Mouse (Mus musculus) lung, adult 2 months (tissue): ENCODE measurements at regions not wholly inside any gene's neighbourhood (a gene's known extent, or its start where the extent isn't known, plus 50 kb on each side); places are given as distances from the start of the nearest gene placed in this dataset.

Experiments
- CTCF ChIP-seq: fragments of 200-500 bp; IDR thresholded peaks from 2 replicates; pipeline ENCODE4 v1.5.1; 2011; ENCODE audit warnings: mild to moderate bottlenecking, low read length, control low read depth; ENCODE audit not compliant: insufficient read depth
- POLR2A ChIP-seq: fragments of 200-500 bp; IDR thresholded peaks from 2 replicates; pipeline ENCODE4 v1.6.1; 2011; ENCODE audit warnings: low read depth, mild to moderate bottlenecking, control low read depth, low read length, borderline replicate concordance; ENCODE audit errors: extremely low read depth

GRCm38 (mm10) chr7:64032921-64033354, 94.2 kb upstream of the Klf13 start:
- no peak for TF ChIP-seq CTCF
- no peak for TF ChIP-seq POLR2A
